Mouse (Mus musculus): ENCODE measurements around the gene Vrk1. TPM values are rescaled to one million over a fixed set of nuclear protein-coding genes. Genes with fewer than 3 reads are reported as not detected.

The Vrk1 gene
- total and polyA plus RNA-seq, 3 experiments, result 55.2 to 124 (median 69.1) TPM

- dilution Hi-C loops (cut with MboI; ENCODE audit: extremely low pct_ligation_motif_present, extremely low pct_unique_long_range_greater_than_20kb, low sequenced_read_pairs), result no loop called here
Observed at GRCm38 (mm10) chr12:106040259-106040658, 30.2 kb downstream of the Vrk1 start.

GRCm38 (mm10) chr12:106046143-106046795 lies 36.2 kb downstream of the Vrk1 start:
- H3K27me3 ChIP-seq (replicated peaks), result no peaks in the 10 kb centered on the region
- H3K36me3 ChIP-seq (replicated peaks in 1 of 2; ENCODE audit: control insufficient read depth in 1 of 2, insufficient read depth in 1 of 2, low read length in 1 of 2), result peaks cover 34 to 83% of the 10 kb centered on the region in 2 experiments
- dilution Hi-C loops (cut with MboI; ENCODE audit: extremely low pct_ligation_motif_present, extremely low pct_unique_long_range_greater_than_20kb, low sequenced_read_pairs), result no loop called here
- H3K4me3 ChIP-seq (replicated peaks in 1 of 3; ENCODE audit: low read depth in 2 of 3, low read length in 2 of 3, poor library complexity in 1 of 3), result no peak overlapping the region
- H3K9ac ChIP-seq (ENCODE audit: insufficient read depth, low read depth), result no peak overlapping the region
- TF ChIP-seq CTCF (conservative IDR thresholded peaks at IDR 0.05 in 1 of 2, IDR thresholded peaks at IDR 0.05 in 1 of 2; ENCODE audit: low read depth in 2 of 2, low read length in 2 of 2) (no peak), USF2 (conservative IDR thresholded peaks at IDR 0.05; ENCODE audit: low read depth, low read length) (no peak), BHLHE40 (IDR thresholded peaks at IDR 0.05; ENCODE audit: low read depth, low read length) (no peak), UBTF (IDR thresholded peaks at IDR 0.05; ENCODE audit: low read depth, low read length) (no peak), MAX (IDR thresholded peaks at IDR 0.05; ENCODE audit: low read length) (no peak), E2F4 (IDR thresholded peaks at IDR 0.05; ENCODE audit: insufficient replicate concordance, low read depth, low read length) (no peak), RCOR1 (conservative IDR thresholded peaks at IDR 0.05; ENCODE audit: low read depth, low read length) (no peak), ETS1 (conservative IDR thresholded peaks at IDR 0.05; ENCODE audit: low read depth, low read length) (no peak), NELFE (IDR thresholded peaks at IDR 0.05; ENCODE audit: low read depth, low read length) (no peak), SMC3 (IDR thresholded peaks at IDR 0.05; ENCODE audit: low read depth, low read length) (no peak), ELF1 (IDR thresholded peaks at IDR 0.05; ENCODE audit: low read depth, low read length) (no peak), NRF1 (IDR thresholded peaks at IDR 0.05; ENCODE audit: low read depth, low read length) (no peak), POLR2A (IDR thresholded peaks at IDR 0.05; ENCODE audit: low read depth, low read length) (no peak), EP300 (IDR thresholded peaks at IDR 0.05; ENCODE audit: low read length) (no peak), CHD1 (IDR thresholded peaks at IDR 0.05; ENCODE audit: low read depth, low read length) (no peak), ZKSCAN1 (IDR thresholded peaks at IDR 0.05; ENCODE audit: borderline replicate concordance, low read depth, low read length) (no peak), KAT2A (IDR thresholded peaks at IDR 0.05; ENCODE audit: insufficient replicate concordance, low read length) (no peak), MEF2A (IDR thresholded peaks at IDR 0.05; ENCODE audit: borderline replicate concordance, low read depth, low read length) (no peak), USF1 (IDR thresholded peaks at IDR 0.05; ENCODE audit: low read depth, low read length) (no peak), MAZ (IDR thresholded peaks at IDR 0.05; ENCODE audit: low read depth, low read length) (no peak)
- no peak for DNase-seq (ENCODE audit: extremely low read depth)
- H3K79me2 ChIP-seq (replicated peaks; ENCODE audit: control insufficient read depth, extremely low read depth, insufficient read depth, poor library complexity, severe bottlenecking), result no peaks in the 10 kb centered on the region
- no peaks in the 10 kb centered on the region for H3K9me3 ChIP-seq (replicated peaks; ENCODE audit: low read length)
- no peak overlapping the region for H3K27ac ChIP-seq (ENCODE audit: insufficient read depth, low read depth)
- no peaks in the 10 kb centered on the region for H3K4me1 ChIP-seq (ENCODE audit: control insufficient read depth in 1 of 2, insufficient read depth in 2 of 2)
- no peak overlapping the region for H3K4me2 ChIP-seq (ENCODE audit: insufficient read depth, low read depth, poor library complexity, severe bottlenecking)
- in situ Hi-C loops (cut with MboI; ENCODE audit: low pct_ligation_motif_present, low pct_unique_long_range_greater_than_20kb, low sequenced_read_pairs), result no loop called here

More at GRCm38 (mm10) chr12:106040259-106040658, 30.2 kb downstream of the Vrk1 start:
- H3K36me3 ChIP-seq (replicated peaks in 1 of 2; ENCODE audit: control insufficient read depth in 1 of 2, insufficient read depth in 1 of 2, low read length in 1 of 2), result peaks cover 46 to 89% of the 10 kb centered on the region in 2 experiments
- no peak overlapping the region for H3K9ac ChIP-seq (ENCODE audit: insufficient read depth, low read depth)
- no peak overlapping the region for H3K4me3 ChIP-seq (replicated peaks in 1 of 3; ENCODE audit: low read depth in 2 of 3, low read length in 2 of 3, poor library complexity in 1 of 3)
- no peaks in the 10 kb centered on the region for H3K4me1 ChIP-seq (ENCODE audit: control insufficient read depth in 1 of 2, insufficient read depth in 2 of 2)
- DNase-seq (ENCODE audit: extremely low read depth), result no peak
- no peaks in the 10 kb centered on the region for H3K27me3 ChIP-seq (replicated peaks)
- H3K4me2 ChIP-seq (ENCODE audit: insufficient read depth, low read depth, poor library complexity, severe bottlenecking), result no peak overlapping the region
- no peaks in the 10 kb centered on the region for H3K9me3 ChIP-seq (replicated peaks; ENCODE audit: low read length)
- H3K27ac ChIP-seq (ENCODE audit: insufficient read depth, low read depth), result no peak overlapping the region
- H3K79me2 ChIP-seq (replicated peaks; ENCODE audit: control insufficient read depth, extremely low read depth, insufficient read depth, poor library complexity, severe bottlenecking), result peaks cover 1% of the 10 kb centered on the region
- TF ChIP-seq ZKSCAN1 (IDR thresholded peaks at IDR 0.05; ENCODE audit: borderline replicate concordance, low read depth, low read length), result no peak
- TF ChIP-seq POLR2A (IDR thresholded peaks at IDR 0.05; ENCODE audit: low read depth, low read length), result no peak
- in situ Hi-C loops (cut with MboI; ENCODE audit: low pct_ligation_motif_present, low pct_unique_long_range_greater_than_20kb, low sequenced_read_pairs), result no loop called here

All from CH12.LX (cell line).